Mouse (Mus musculus) CH12.LX (cell line): ENCODE data around the gene Ryr1. TPM values are rescaled to one million over a fixed set of nuclear protein-coding genes. Genes with fewer than 3 reads are reported as not detected.
A peak's percentile ranks its signal among the peaks of the same experiment; 100 is the strongest.

Source experiments
- DNase-seq: peaks from one replicate; pipeline ENCODE4 v3.0.0-alpha.2; 2013; ENCODE audit errors: extremely low read depth
- H3K27ac ChIP-seq: 2 replicates; pipeline ENCODE4 v1.5.1; 2012; ENCODE audit warnings: low read depth, mild to moderate bottlenecking, control low read depth, moderate library complexity; ENCODE audit not compliant: insufficient read depth
- H3K27me3 ChIP-seq: replicated peaks from 2 replicates; pipeline ENCODE3; 2012; ENCODE audit warnings: inconsistent platforms
- H3K36me3 ChIP-seq, 2 experiments: replicated peaks in 1 of 2; 2 replicates each; pipeline versions ENCODE3 to v1.6.1; 2012; ENCODE audit warnings: inconsistent platforms in 1 of 2, low read length in 1 of 2, mild to moderate bottlenecking in 1 of 2, mixed read lengths in 1 of 2, moderate library complexity in 1 of 2; ENCODE audit not compliant: control insufficient read depth in 1 of 2, insufficient read depth in 1 of 2
- H3K4me1 ChIP-seq, 2 experiments: 2 replicates each; pipeline ENCODE4 v1.6.1; 2012; ENCODE audit warnings: inconsistent platforms in 1 of 2, moderate library complexity in 1 of 2; ENCODE audit not compliant: insufficient read depth in 2 of 2, control insufficient read depth in 1 of 2
- H3K4me2 ChIP-seq: 2 replicates; pipeline ENCODE4 v1.6.1; 2012; ENCODE audit warnings: low read depth, mild to moderate bottlenecking, control low read depth; ENCODE audit not compliant: poor library complexity, insufficient read depth, severe bottlenecking
- H3K4me3 ChIP-seq, 3 experiments: fragments of 150-350 bp in 1 of 3; sonication (generic) in 1 of 3; replicated peaks in 1 of 3; 2 replicates each; pipeline versions ENCODE3 to v1.5.1; 2011 to 2012; ENCODE audit warnings: low read depth in 2 of 3, low read length in 2 of 3, mild to moderate bottlenecking in 2 of 3, moderate library complexity in 2 of 3, control low read depth in 1 of 3, improper control_type of control experiment in 1 of 3, inconsistent platforms in 1 of 3, mixed read lengths in 1 of 3; ENCODE audit not compliant: poor library complexity in 1 of 3
- H3K79me2 ChIP-seq: replicated peaks from 2 replicates; pipeline ENCODE4 v1.6.1; 2012; ENCODE audit warnings: mild to moderate bottlenecking, moderate library complexity; ENCODE audit not compliant: control insufficient read depth, poor library complexity, insufficient read depth, severe bottlenecking; ENCODE audit errors: extremely low read depth
- H3K9ac ChIP-seq: 2 replicates; pipeline ENCODE4 v1.6.1; 2012; ENCODE audit warnings: low read depth, mild to moderate bottlenecking, control low read depth, moderate library complexity; ENCODE audit not compliant: insufficient read depth
- H3K9me3 ChIP-seq: replicated peaks from 2 replicates; pipeline ENCODE3; 2012; ENCODE audit warnings: low read length, inconsistent platforms, mixed read lengths
- CTCF ChIP-seq, 2 experiments: IDR thresholded peaks in 1 of 2; conservative IDR thresholded peaks in 1 of 2; 2 replicates each; pipeline ENCODE4 v1.5.1; 2011 to 2012; ENCODE audit warnings: low read depth in 2 of 2, low read length in 2 of 2, improper control_type of control experiment in 1 of 2, inconsistent platforms in 1 of 2, mild to moderate bottlenecking in 1 of 2, moderate library complexity in 1 of 2
- ELF1 ChIP-seq: IDR thresholded peaks from 2 replicates; pipeline ENCODE4 v1.6.1; 2014; ENCODE audit warnings: low read depth, mild to moderate bottlenecking, inconsistent platforms, low read length, improper control_type of control experiment
- ETS1 ChIP-seq: conservative IDR thresholded peaks from 2 replicates; pipeline ENCODE4 v1.6.1; 2012; ENCODE audit warnings: low read depth, mild to moderate bottlenecking, inconsistent platforms, low read length, improper control_type of control experiment, moderate library complexity
- GABPA ChIP-seq: IDR thresholded peaks from 2 replicates; pipeline ENCODE4 v1.6.1; 2012; ENCODE audit warnings: low read depth, low read length, improper control_type of control experiment, inconsistent platforms; ENCODE audit not compliant: insufficient replicate concordance
- JUN ChIP-seq: IDR thresholded peaks from 2 replicates; pipeline ENCODE4 v1.6.1; 2011; ENCODE audit warnings: low read depth, mild to moderate bottlenecking, low read length, improper control_type of control experiment, moderate library complexity; ENCODE audit not compliant: insufficient read depth
- MAFK ChIP-seq: IDR thresholded peaks from 2 replicates; pipeline ENCODE4 v1.6.1; 2011; ENCODE audit warnings: low read length, improper control_type of control experiment; ENCODE audit not compliant: insufficient replicate concordance
- PAX5 ChIP-seq: IDR thresholded peaks from 2 replicates; pipeline ENCODE4 v1.6.1; 2012; ENCODE audit warnings: low read length, inconsistent platforms, mixed read lengths
- POLR2AphosphoS2 ChIP-seq: IDR thresholded peaks from 2 replicates; pipeline ENCODE4 v1.6.1; 2011; ENCODE audit warnings: low read depth, low read length, improper control_type of control experiment
- RAD21 ChIP-seq: IDR thresholded peaks from 2 replicates; pipeline ENCODE4 v1.6.1; 2011; ENCODE audit warnings: low read depth, mild to moderate bottlenecking, low read length, improper control_type of control experiment, moderate library complexity
- RCOR1 ChIP-seq: conservative IDR thresholded peaks from 2 replicates; pipeline ENCODE4 v1.6.1; 2012; ENCODE audit warnings: low read depth, mild to moderate bottlenecking, inconsistent platforms, low read length, improper control_type of control experiment
- SMC3 ChIP-seq: IDR thresholded peaks from 2 replicates; pipeline ENCODE4 v1.6.1; 2011; ENCODE audit warnings: low read depth, low read length, improper control_type of control experiment
- TBP ChIP-seq: conservative IDR thresholded peaks from 2 replicates; pipeline ENCODE4 v1.6.1; 2011; ENCODE audit warnings: low read depth, low read length, improper control_type of control experiment
- USF1 ChIP-seq: IDR thresholded peaks from 2 replicates; pipeline ENCODE4 v1.6.1; 2014; ENCODE audit warnings: low read depth, mild to moderate bottlenecking, inconsistent platforms, low read length, improper control_type of control experiment
- USF2 ChIP-seq: conservative IDR thresholded peaks from 2 replicates; pipeline ENCODE4 v1.6.1; 2011; ENCODE audit warnings: low read depth, low read length, improper control_type of control experiment
- ZKSCAN1 ChIP-seq: IDR thresholded peaks from 2 replicates; pipeline ENCODE4 v1.6.1; 2012; ENCODE audit warnings: low read depth, inconsistent platforms, low read length, improper control_type of control experiment, borderline replicate concordance
- ZNF384 ChIP-seq: IDR thresholded peaks from 2 replicates; pipeline ENCODE4 v1.6.1; 2012; ENCODE audit warnings: low read depth, low read length, improper control_type of control experiment, inconsistent platforms
- dilution Hi-C: fragments of 300-500 bp; cut with MboI; formaldehyde crosslinking; loops from 2 replicates; pipeline ENCODE4 v1.14.3; 2020; ENCODE audit warnings: low sequenced_read_pairs; ENCODE audit not compliant: extremely low pct_unique_long_range_greater_than_20kb, extremely low pct_ligation_motif_present
- in situ Hi-C: fragments of 300-500 bp; cut with MboI; formaldehyde crosslinking; loops from 3 replicates; pipeline ENCODE4 v1.14.3; 2019; ENCODE audit warnings: low sequenced_read_pairs, low pct_ligation_motif_present, low pct_unique_long_range_greater_than_20kb, mixed read lengths
- polyA plus RNA-seq: library from polyadenylated mRNA; unstranded; fragments of >175 nt; gene quantifications from 2 replicates; pipeline ENCODE4 v1.2.1, GENCODE M21; 2012; ENCODE audit warnings: low read depth; ENCODE audit not compliant: insufficient read length
- total RNA-seq, 2 experiments: library from RNA; depleted of rRNA; stranded (reverse); fragments of 300-350 nt in 1 of 2; fragments of >200 nt in 1 of 2; gene quantifications; 2 replicates each; pipeline ENCODE4 v1.2.3; 2012 to 2014

The Ryr1 gene
- total and polyA plus RNA-seq, 3 experiments, result 0.43 to 1.1 (median 0.68) TPM

DNA sequence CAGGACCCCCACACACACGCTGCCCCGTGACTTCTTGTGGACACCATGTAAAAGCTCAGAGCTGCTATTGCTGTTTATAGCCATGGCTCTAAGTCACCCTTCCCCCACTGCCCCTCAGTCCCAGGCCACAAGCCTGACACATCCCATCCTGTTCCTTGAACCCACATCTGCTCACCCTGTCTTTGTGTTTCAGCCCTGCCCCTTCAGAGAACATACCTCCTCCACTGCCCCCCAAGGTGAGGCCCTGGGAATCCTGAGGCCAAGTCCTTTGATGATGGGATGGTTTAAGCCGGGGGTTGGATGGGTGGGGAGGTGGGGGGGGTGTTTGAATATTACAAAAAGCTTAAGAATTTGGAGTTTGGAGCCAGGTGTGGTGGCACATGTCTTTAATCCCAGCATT is 132.0 kb downstream of the Ryr1 start:
- no peak overlapping the region for H3K4me3 ChIP-seq
- in situ Hi-C loops (no loop called here), dilution Hi-C loops (no loop called here)
- H3K9ac ChIP-seq, result no peak overlapping the region
- peaks cover 88 to 98% of the 10 kb centered on the region in 2 experiments for H3K36me3 ChIP-seq
- H3K27ac ChIP-seq, result no peak overlapping the region
- no peaks in the 10 kb centered on the region; the same call in 1 of the 2 replicates for H3K79me2 ChIP-seq
- H3K27me3 ChIP-seq, result no peaks in the 10 kb centered on the region
- peaks cover 35% of the 10 kb centered on the region for H3K9me3 ChIP-seq
- TF ChIP-seq TBP (no peak), CTCF (conservative IDR thresholded peaks at IDR 0.05 in 1 of 2, IDR thresholded peaks at IDR 0.05 in 1 of 2; ENCODE audit: low read depth in 2 of 2, low read length in 2 of 2) (no peak), RCOR1 (no peak), USF1 (no peak), RAD21 (no peak), JUN (no peak), ELF1 (no peak), GABPA (no peak), ETS1 (no peak), PAX5 (no peak), ZKSCAN1 (no peak), POLR2AphosphoS2 (no peak), USF2 (no peak)
- no peak for DNase-seq
- H3K4me1 ChIP-seq, result no peaks in the 10 kb centered on the region
- no peak overlapping the region for H3K4me2 ChIP-seq

DNA sequence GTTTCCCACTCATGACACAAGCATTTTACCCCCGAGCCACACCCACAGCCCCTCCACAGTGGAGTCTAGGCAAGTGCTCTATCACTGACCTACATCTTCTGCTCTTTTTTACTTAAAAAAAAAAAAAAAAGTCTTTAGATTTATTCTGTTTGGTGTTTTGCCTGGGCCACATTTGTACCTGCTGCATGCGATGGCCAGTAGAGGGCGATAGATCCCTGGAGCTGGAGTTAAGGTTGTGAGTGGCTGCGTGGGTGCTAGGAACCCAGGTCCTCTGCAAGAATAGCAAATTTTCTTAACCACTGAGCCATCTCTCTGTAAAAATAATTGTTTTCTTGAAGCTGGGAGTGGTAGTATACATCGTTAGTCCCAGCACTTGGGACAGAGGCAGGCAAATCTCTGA is 133.4 kb downstream of the Ryr1 start:
- Histone ChIP-seq H3K9ac (no peak overlapping the region), H3K27ac (no peak overlapping the region), H3K79me2 (peaks cover 4% of the 10 kb centered on the region), H3K9me3 (peaks cover 28% of the 10 kb centered on the region), H3K4me2 (no peak overlapping the region), H3K4me1 (peaks cover 5 to 9% of the 10 kb centered on the region in 2 experiments; a peak in 3 of 4 replicates), H3K36me3 (peaks cover 91 to 99% of the 10 kb centered on the region in 2 experiments)
- no peak for DNase-seq
- dilution Hi-C loops, result no loop called here
- TF ChIP-seq CTCF (conservative IDR thresholded peaks at IDR 0.05 in 1 of 2, IDR thresholded peaks at IDR 0.05 in 1 of 2; ENCODE audit: low read depth in 2 of 2, low read length in 2 of 2) (peak in 1 of 2 experiments; percentile 67; a peak in 3 of 4 replicates), MAFK (no peak), ZNF384 (peak; percentile 49), SMC3 (peak; percentile 55), RAD21 (peak; percentile 47)
- TF ChIP-seq, all 38 proteins: peak for 4
- no peak overlapping the region for H3K4me3 ChIP-seq
- no peaks in the 10 kb centered on the region for H3K27me3 ChIP-seq
- in situ Hi-C loops, result no loop called here
